Mouse (Mus musculus) heart, adult 2 months (tissue): ENCODE data around the gene Fam13c.

ENCODE experiments used
- CTCF ChIP-seq: fragments of 200-600 bp; IDR thresholded peaks from 2 replicates; pipeline ENCODE4 v1.8.1; 2022; ENCODE audit warnings: antibody characterized with exemption, mild to moderate bottlenecking, moderate library complexity
- EP300 ChIP-seq: fragments of 200-500 bp; IDR thresholded peaks from 2 replicates; pipeline ENCODE4 v1.6.1; 2011; ENCODE audit warnings: low read depth, low read length, control low read depth; ENCODE audit not compliant: insufficient read depth

GRCm38 (mm10) chr10:70598516-70599125 is 158.3 kb downstream of the Fam13c start:
- no peak for TF ChIP-seq EP300
- no peak for TF ChIP-seq CTCF
